Mouse (Mus musculus) megakaryocyte-erythroid progenitor cell, adult 5-6 weeks (primary cell): ENCODE results near the gene Zfp456. TPM values are rescaled to one million over a fixed set of nuclear protein-coding genes. Genes with fewer than 3 reads are reported as not detected.

Experiments used
- total RNA-seq, 2 experiments: library from RNA; stranded (forward) in 1 of 2; stranded (reverse) in 1 of 2; fragments of 200-1000, 215-1000 nt in 1 of 2; fragments of >200 nt in 1 of 2; fragmentation: Nextera tagmentation in 1 of 2; gene quantifications; 2 replicates each; pipeline ENCODE4 v1.2.3; 2014 to 2017

The Zfp456 gene
- total RNA-seq, 2 experiments from 2014 or later: 1.7 to 2.6 TPM

Other genes starting within 250 kb of the Zfp456 start
- 0.25 and 2.0 TPM in 2 replicates for gene Rsl1, start 202.6 kb downstream of the Zfp456 start, total RNA-seq (2014; fragmentation: Nextera tagmentation)
- gene Rsl1, start 202.6 kb downstream of the Zfp456 start, total RNA-seq (2017): 1.8 and 5.6 TPM in 2 replicates
- 2.4 and 2.6 TPM in 2 replicates for gene Zfp455, start 181.3 kb downstream of the Zfp456 start, total RNA-seq (2014; fragmentation: Nextera tagmentation)
- 0.38 and 2.4 TPM in 2 replicates for gene Zfp455, start 181.3 kb downstream of the Zfp456 start, total RNA-seq (2017)
- 4.6 and 9.0 TPM in 2 replicates for gene Zfp458, start 97.3 kb downstream of the Zfp456 start, total RNA-seq (2014; fragmentation: Nextera tagmentation)
- gene Zfp458, start 97.3 kb downstream of the Zfp456 start, total RNA-seq (2017): 3.1 and 4.4 TPM in 2 replicates
- gene Zfp457, start 69.3 kb downstream of the Zfp456 start, total RNA-seq (2014; fragmentation: Nextera tagmentation): 2.5 and 4.3 TPM in 2 replicates
- gene Zfp457, start 69.3 kb downstream of the Zfp456 start, total RNA-seq (2017): 1.0 TPM in 1 of 2 replicates, not detected in the other
- 5.2 and 11.6 TPM in 2 replicates for gene Zfp595, start 43.2 kb downstream of the Zfp456 start, total RNA-seq (2014; fragmentation: Nextera tagmentation)
- gene Zfp595, start 43.2 kb downstream of the Zfp456 start, total RNA-seq (2017): 4.9 and 8.2 TPM in 2 replicates
- 6.6 and 13.8 TPM in 2 replicates for gene Gm28044, start 15.3 kb downstream of the Zfp456 start, total RNA-seq (2014; fragmentation: Nextera tagmentation)
- 3.5 TPM in 1 of 2 replicates, not detected in the other for gene Gm28044, start 15.3 kb downstream of the Zfp456 start, total RNA-seq (2017)
- 6.1 and 7.5 TPM in 2 replicates for gene Zfp953, start 15.2 kb downstream of the Zfp456 start, total RNA-seq (2014; fragmentation: Nextera tagmentation)
- 6.3 and 10.5 TPM in 2 replicates for gene Zfp953, start 15.2 kb downstream of the Zfp456 start, total RNA-seq (2017)
- 0.66 TPM in 1 of 2 replicates, not detected in the other for gene Gm28041, start 77 bp downstream of the Zfp456 start, total RNA-seq (2014; fragmentation: Nextera tagmentation)
- 2.3 TPM in 1 of 2 replicates, not detected in the other for gene Gm28041, start 77 bp downstream of the Zfp456 start, total RNA-seq (2017)
- 4.3 and 6.2 TPM in 2 replicates for gene Zfp429, start 24.0 kb upstream of the Zfp456 start, total RNA-seq (2014; fragmentation: Nextera tagmentation)
- 10.5 and 11.5 TPM in 2 replicates for gene Zfp429, start 24.0 kb upstream of the Zfp456 start, total RNA-seq (2017)
- 1.4 and 2.6 TPM in 2 replicates for gene Zfp459, start 45.6 kb upstream of the Zfp456 start, total RNA-seq (2014; fragmentation: Nextera tagmentation)
- gene Zfp459, start 45.6 kb upstream of the Zfp456 start, total RNA-seq (2017): 1.3 and 1.9 TPM in 2 replicates
- 8.7 and 14.3 TPM in 2 replicates for gene Zfp874a, start 75.8 kb upstream of the Zfp456 start, total RNA-seq (2014; fragmentation: Nextera tagmentation)
- gene Zfp874a, start 75.8 kb upstream of the Zfp456 start, total RNA-seq (2017): 13.7 and 21.8 TPM in 2 replicates
- gene Zfp874b, start 108.4 kb upstream of the Zfp456 start, total RNA-seq (2014; fragmentation: Nextera tagmentation): 4.5 and 13.3 TPM in 2 replicates
- 7.6 and 9.2 TPM in 2 replicates for gene Zfp874b, start 108.4 kb upstream of the Zfp456 start, total RNA-seq (2017)
- gene Zfp58, start 124.7 kb upstream of the Zfp456 start, total RNA-seq (2014; fragmentation: Nextera tagmentation): 3.3 and 4.6 TPM in 2 replicates
- gene Zfp58, start 124.7 kb upstream of the Zfp456 start, total RNA-seq (2017): 5.5 and 12.6 TPM in 2 replicates
- gene Gm26965, start 150.3 kb upstream of the Zfp456 start, total RNA-seq (2014; fragmentation: Nextera tagmentation): not detected in 2 replicates
- gene Gm26965, start 150.3 kb upstream of the Zfp456 start, total RNA-seq (2017): not detected in 2 replicates
- gene Zfp87, start 150.4 kb upstream of the Zfp456 start, total RNA-seq (2014; fragmentation: Nextera tagmentation): 13.6 and 18.1 TPM in 2 replicates
- gene Zfp87, start 150.4 kb upstream of the Zfp456 start, total RNA-seq (2017): 14.1 and 14.7 TPM in 2 replicates
- 7.8 and 9.6 TPM in 2 replicates for gene Zfp748, start 178.0 kb upstream of the Zfp456 start, total RNA-seq (2014; fragmentation: Nextera tagmentation)
- gene Zfp748, start 178.0 kb upstream of the Zfp456 start, total RNA-seq (2017): 9.4 and 11.8 TPM in 2 replicates
- gene Zfp729b, start 233.9 kb upstream of the Zfp456 start, total RNA-seq (2014; fragmentation: Nextera tagmentation): 9.6 and 13.3 TPM in 2 replicates
- 11.7 and 17.0 TPM in 2 replicates for gene Zfp729b, start 233.9 kb upstream of the Zfp456 start, total RNA-seq (2017)